Mouse (Mus musculus): ENCODE data around the gene Unc93b1.

Unc93b1 gene

DNA sequence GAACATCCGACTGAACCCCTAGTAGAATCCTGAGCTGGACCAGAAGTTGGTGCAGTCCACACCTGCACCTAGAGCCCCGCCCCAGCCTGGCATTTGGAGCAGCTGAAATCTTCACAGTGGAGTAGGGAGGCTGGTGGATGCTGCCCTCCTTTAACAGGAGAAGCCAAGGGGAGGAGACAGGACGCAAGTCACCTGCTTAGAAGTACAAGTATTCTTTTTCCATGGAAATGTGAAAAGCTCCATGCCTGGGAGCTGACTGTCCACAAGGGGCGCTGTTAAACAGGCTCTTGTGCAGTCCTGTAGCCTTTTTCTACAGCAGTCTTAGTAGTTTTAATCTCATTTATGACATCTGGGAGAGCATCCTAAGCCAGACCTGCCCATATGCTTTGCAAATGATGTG lies 53.8 kb downstream of the Unc93b1 start:
- no peak for DNase-seq

DNA sequence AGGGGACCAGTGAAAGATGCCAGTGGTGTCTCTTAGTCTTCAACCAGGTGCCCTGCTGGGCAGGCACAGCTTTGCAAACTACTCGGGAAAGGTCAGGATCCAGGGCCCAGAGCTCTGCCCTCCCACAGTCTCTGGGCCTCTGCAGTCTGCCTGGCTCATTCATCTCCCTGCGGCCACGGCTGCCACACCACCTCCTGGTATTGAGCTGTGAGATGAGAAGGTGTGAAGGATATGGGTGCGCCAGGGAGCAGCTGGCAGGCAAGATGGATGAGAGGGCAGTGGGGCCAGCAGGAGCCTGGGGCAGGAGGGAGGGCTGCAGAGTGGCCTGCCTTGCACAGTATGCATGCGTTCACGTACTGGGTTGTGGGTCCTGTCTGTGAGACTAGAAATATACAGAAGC lies 55.8 kb downstream of the Unc93b1 start:
- DNase-seq = no peak

DNA sequence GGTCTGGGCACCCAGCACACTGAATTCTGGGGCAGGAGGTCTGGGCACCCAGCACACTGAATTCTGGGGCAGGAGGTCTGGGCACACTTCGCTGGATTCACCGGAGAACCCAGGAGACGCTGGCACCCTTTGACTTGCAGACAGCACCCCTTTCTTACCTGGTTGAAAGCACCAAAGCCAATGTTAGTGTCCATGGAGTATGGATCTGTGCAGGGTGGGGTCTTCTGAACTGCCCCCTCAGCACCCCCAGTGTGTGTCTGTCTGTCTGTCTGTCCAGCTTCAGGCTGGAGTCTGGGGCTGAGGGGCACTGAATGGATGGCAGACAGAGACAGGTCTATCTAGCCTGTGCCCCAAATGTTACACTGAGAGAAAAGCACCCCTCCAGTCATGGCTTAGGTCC lies 56.6 kb downstream of the Unc93b1 start:
- DNase-seq = no peak

DNA sequence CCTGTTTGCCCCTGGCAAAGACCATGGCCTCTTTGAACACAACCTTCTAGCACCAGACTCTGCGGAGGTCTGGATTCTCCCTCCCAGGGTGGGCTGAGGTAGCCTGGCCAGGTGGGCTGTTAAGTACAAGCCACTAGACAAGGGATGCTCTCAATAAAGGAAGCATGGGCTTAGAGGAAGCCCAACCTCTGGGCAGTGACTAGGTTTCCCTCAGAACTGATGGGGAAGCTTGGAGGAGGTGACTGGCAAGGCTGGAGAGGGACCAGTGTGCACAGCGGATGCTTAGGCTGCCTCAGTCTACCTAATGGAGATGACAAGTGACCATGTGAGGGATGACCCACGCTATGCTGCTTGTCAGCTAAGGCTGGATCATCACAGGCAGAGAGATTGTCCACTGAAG lies 57.0 kb downstream of the Unc93b1 start:
- DNase-seq = no peak

DNA sequence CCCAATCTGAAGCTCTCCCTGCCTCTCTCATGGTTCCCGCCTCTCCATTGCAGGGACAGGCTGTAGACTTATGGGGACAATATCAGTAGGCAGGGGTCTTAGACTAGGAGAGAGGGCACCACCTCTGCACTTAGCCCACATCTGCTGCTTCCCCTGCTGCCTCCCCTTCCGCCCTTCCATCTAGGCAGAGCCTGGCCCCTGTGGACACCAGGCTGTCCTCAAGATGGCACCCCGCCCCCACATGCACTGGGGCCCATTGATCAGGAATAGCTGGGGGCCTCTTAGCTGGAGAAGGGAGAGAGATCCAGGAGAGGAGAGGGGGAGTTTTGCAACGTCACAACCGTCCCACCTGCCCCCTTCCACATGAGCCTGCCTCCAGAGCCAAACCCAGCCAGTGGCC lies 57.4 kb downstream of the Unc93b1 start, which contains the start of gene Tbx10:
Tbx10 (plus strand) TSS at position 337 of the 400 bp plus-strand sequence.
- no peak for DNase-seq

DNA sequence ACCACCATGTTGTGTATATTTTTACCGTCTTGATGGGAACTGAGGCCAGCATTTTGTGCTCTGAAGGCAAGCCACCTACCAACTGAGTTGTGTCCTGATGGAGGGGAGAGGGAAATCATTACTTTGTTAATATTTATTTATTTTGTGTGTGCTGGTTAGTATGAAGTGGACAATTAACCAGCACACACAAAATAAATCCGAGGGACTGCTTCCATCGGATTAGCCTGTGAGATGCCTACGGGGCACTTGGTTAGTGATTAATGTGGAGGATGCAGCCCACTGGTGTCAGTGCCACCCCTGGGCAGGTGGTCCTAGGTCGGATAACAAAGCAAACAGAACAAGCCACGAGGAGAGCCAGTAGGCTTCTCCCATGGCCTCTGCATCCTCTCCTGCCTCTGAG lies 59.9 kb downstream of the Unc93b1 start:
- DNase-seq = no peak

DNA sequence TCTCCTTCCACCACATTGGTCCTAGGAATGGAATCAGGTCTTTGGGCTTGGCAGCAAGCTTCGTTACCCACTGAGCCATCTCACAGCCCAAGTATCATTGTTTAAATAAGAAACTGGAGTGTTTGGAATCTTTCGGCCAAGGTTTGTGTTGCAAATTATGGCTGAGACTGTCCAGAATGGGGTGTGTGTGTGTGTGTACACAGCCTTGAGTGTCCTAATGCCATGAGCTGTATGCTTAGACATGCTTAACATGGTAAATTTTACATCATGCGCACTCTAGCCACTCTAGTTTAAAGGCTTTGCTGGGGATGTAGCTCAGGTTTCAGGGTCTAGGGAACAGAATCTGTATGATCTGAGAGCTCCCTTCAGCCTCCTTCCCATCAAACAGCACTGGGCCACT lies 60.5 kb downstream of the Unc93b1 start:
- no peak for DNase-seq

DNA sequence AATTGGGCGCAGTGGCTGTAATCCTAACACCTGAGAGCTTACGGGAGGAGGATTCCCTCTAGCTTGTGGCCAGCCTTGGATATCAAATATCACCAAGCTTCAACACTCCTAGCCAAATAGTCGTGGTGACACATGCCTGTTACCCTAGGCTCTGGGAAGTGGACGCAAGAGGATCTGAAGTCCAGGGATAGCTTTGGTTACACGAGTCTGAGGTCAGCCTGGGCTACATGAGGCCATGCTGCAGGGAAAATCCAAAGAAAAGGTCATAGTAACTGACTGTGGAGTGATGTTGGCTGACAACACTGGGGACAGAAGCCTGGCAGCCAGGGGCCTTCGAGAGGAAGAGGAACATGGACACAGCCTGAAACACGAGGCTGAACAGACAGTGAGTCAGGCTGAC lies 61.1 kb downstream of the Unc93b1 start:
- no peak for DNase-seq

DNA sequence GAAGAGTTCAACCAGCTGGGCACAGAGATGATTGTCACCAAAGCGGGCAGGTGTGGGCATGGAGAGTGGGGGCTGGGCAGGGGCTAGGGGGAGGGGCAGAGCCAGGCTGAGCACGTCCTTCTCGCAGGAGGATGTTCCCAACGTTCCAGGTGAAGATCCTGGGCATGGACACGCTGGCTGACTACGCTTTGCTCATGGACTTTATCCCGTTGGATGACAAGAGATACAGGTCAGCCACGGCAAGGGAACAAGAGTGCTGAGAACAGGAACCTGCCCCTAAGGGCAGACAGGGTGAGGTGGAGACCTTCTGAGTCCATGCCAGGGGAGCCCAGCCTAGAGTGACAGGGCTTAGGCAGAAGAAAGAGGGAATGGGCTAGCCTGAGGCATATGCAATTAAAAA lies 61.8 kb downstream of the Unc93b1 start:
- DNase-seq = no peak

DNA sequence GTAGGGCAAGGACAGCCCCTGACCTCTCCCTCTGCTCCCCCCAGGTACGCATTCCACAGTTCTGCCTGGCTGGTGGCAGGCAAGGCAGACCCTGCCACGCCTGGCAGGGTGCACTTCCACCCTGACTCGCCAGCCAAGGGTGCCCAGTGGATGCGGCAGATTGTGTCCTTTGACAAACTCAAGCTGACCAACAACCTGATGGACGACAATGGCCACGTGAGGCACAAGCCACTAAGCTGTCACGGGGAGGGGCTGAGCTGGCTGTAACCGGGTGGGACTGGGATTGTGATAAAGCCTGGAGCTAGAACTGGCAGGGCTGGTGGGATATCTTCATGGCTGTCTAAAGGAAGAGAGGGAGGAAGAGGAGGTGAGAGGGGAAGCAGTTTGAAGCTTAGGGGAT lies 62.2 kb downstream of the Unc93b1 start:
- no peak for DNase-seq

DNA sequence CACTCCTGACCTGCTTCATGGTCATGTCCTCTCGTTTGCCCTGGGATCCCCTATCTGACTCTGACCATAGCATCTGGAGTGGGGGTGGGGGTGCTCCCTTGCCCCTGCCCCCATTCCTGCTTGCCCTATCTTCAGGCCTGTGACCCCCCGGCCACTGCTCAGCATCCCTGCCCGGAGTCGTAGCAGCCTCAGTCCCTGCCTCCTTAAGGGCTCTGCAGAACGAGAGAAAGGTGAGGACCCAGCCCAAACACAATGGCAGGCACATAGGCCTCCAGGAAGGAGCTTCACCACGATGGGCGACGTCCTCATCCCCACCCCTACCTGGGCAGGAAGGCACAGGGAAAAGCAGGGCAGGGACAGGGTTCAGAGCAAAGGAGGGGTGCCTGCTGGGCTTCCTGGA lies 63.3 kb downstream of the Unc93b1 start:
- no peak for DNase-seq

Measured in thymus, postnatal 14 days (tissue).